Mouse (Mus musculus) hindbrain, embryonic 14.5 days (tissue): ENCODE data around the gene Naa15. TPM values are rescaled to one million over a fixed set of nuclear protein-coding genes. Genes with fewer than 3 reads are reported as not detected.
"Not testable (repeated sequence)": the region's sequence is repeated elsewhere in the genome, so short reads cannot be mapped to it uniquely, and the experiment has no call there.

Experiments used
- ATAC-seq: fragments of 200-750 bp; cut with Nextera tagmentation; 2 replicates; pipeline ENCODE4 v1.8.0; 2017; ENCODE audit warnings: moderate number of reproducible peaks, mild to moderate bottlenecking, moderate TSS enrichment, moderate library complexity; ENCODE audit not compliant: low FRiP score
- DNase-seq: peaks from one replicate; pipeline ENCODE4 v3.0.0-alpha.2; 2015; ENCODE audit warnings: low spot score
- H3K27ac ChIP-seq: fragments of 300-500 bp; sonication (generic); 2 replicates; pipeline ENCODE4 v1.5.1; 2014; ENCODE audit warnings: mild to moderate bottlenecking, moderate library complexity
- H3K27me3 ChIP-seq: fragments of 300-500 bp; sonication (generic); 2 replicates; pipeline ENCODE4 v1.6.1; 2014; ENCODE audit warnings: mild to moderate bottlenecking, low read length, mixed read lengths; ENCODE audit not compliant: control insufficient read depth, insufficient read depth
- H3K36me3 ChIP-seq: fragments of 300-500 bp; sonication (generic); replicated peaks from 2 replicates; pipeline ENCODE4 v1.6.1; 2014; ENCODE audit not compliant: control insufficient read depth, insufficient read depth
- H3K4me1 ChIP-seq: fragments of 300-500 bp; sonication (generic); replicated peaks from 2 replicates; pipeline ENCODE4 v1.6.1; 2014; ENCODE audit warnings: antibody characterized with exemption, low read length, mixed read lengths; ENCODE audit not compliant: control insufficient read depth, insufficient read depth
- H3K4me2 ChIP-seq: fragments of 300-500 bp; sonication (generic); replicated peaks from 2 replicates; pipeline ENCODE4 v1.6.1; 2014; ENCODE audit warnings: mild to moderate bottlenecking, moderate library complexity
- H3K4me3 ChIP-seq: fragments of 300-500 bp; sonication (generic); replicated peaks from 2 replicates; pipeline ENCODE4 v1.5.1; 2014; ENCODE audit warnings: mild to moderate bottlenecking, low read length
- H3K9ac ChIP-seq: fragments of 300-500 bp; sonication (generic); 2 replicates; pipeline ENCODE4 v1.6.1; 2014
- H3K9me3 ChIP-seq: fragments of 300-500 bp; sonication (generic); 2 replicates; pipeline ENCODE4 v1.6.1; 2016; ENCODE audit warnings: low read length; ENCODE audit not compliant: control insufficient read depth
- WGBS: fragments of 180-500 bp; shearing (Covaris S2); extraction: QIAGEN DNeasy Blood & Tissue Kit; methylation state at CpG from one replicate; pipeline ENCODE4 v1.1.7; 2014; 5-methylcytosine and 5-hydroxymethylcytosine counted together
- polyA plus RNA-seq: library from polyadenylated mRNA; unstranded; fragments of >200 nt; fragmentation: Nextera tagmentation; extraction: Ambion mirVana; gene quantifications from 2 replicates; pipeline ENCODE4 v1.2.1, GENCODE M21; 2014

Gene Naa15
- polyA plus RNA-seq, 1 experiment from 2014 or later: 38.8 TPM

DNA sequence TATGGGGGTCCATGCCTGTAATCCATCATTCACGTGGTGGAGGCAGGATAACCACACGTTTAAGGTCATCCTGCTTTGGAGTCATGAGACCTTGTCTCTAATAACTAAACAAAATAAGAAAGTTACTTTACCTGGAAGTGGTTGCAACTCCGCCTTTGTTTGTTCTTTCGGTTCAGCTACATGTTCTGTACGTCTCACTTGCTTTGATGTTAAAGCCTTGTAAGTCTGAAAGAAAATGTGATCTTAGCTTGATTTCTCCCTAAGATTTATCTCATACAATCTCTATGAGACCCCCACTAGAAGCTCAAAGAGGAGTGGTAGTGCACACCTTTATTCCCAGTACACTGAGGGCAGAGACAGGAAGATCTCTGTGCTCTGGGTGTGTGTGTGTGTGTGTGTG lies 23.9 kb upstream of the Naa15 start:
- H3K27me3 ChIP-seq: peaks cover 14% of the 10 kb centered on the region
- H3K36me3 ChIP-seq: no peaks in the 10 kb centered on the region
- DNase-seq: no peak
- H3K4me2 ChIP-seq: no peak overlapping the region
- ATAC-seq: no peak
- H3K9ac ChIP-seq: no peak overlapping the region
- no peaks in the 10 kb centered on the region for H3K4me1 ChIP-seq
- 91% methylated on average over 5 of the region's 5 CpGs for WGBS
- no peak overlapping the region for H3K27ac ChIP-seq
- no peak overlapping the region for H3K4me3 ChIP-seq
- no peaks in the 10 kb centered on the region for H3K9me3 ChIP-seq

DNA sequence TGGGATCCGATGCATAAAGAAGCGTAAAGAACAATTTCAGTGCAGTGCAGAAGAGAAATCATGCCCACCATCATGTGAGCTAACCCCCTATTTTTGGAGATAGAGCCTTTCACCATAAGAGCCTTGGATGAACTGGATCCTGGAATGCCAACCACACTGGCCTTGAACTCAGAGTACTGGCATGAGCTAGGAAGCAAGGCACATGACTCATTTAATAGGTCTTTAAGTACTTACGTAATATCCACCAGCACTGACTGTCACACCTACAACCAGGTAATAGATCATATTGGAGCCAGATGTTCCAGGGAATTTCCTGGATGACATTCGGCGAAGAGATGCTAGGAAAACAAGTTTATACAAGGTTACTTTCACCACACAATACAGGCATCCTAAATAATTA lies 23.4 kb upstream of the Naa15 start:
- Histone ChIP-seq H3K27ac (no peak overlapping the region), H3K4me2 (no peak overlapping the region), H3K9ac (no peak overlapping the region), H3K9me3 (no peaks in the 10 kb centered on the region), H3K36me3 (no peaks in the 10 kb centered on the region), H3K4me1 (no peaks in the 10 kb centered on the region; the same call in 1 of the 2 replicates), H3K4me3 (no peak overlapping the region), H3K27me3 (peaks cover 19% of the 10 kb centered on the region)
- 95% methylated on average over 5 of the region's 5 CpGs for WGBS
- DNase-seq (no peak), ATAC-seq (no peak)

DNA sequence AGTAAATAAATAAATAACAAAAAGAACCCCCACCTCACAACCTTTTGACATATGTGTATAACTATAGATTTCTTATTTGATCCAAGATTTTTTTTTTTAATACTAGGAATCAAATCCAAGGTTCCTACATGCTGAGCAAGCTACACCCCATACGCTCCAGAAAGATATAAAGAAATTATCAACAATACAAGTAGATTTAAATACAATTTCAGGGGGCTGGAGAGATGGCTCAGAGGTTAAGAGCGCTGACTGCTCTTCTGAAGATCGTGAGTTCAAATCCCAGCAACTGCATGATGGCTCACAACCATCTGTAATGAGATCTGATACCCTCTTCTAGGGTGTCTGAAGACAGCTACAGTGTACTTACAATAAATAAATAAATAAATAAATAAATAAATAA lies 21.9 kb upstream of the Naa15 start:
- H3K9ac ChIP-seq, H3K36me3 ChIP-seq, ATAC-seq, H3K4me1 ChIP-seq, H3K27ac ChIP-seq, H3K4me2 ChIP-seq, DNase-seq, H3K4me3 ChIP-seq, H3K9me3 ChIP-seq: not testable (repeated sequence)
- H3K27me3 ChIP-seq: peaks cover 32% of the 10 kb centered on the region
- 97% methylated on average over 3 of the region's 3 CpGs for WGBS

DNA sequence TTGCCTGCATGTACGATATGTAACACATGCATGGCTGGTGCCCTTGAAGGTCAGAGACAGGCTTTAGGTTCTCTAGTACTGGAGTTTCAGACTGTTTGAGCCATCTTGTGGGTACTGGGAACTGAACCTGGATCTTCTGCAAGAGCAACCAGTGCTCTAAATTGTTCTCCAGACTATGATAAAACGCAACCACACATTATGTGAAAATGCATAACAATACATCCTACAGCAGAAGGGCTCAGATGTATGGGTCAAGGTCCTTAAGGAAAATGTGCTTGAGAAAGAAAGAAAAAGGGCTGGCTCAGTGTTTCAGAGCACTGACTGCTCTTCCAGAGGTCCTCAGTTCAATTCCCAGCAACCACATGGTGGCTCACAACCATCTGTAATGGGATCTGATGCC lies 21.3 kb upstream of the Naa15 start:
- no peak overlapping the region for H3K9ac ChIP-seq
- H3K27ac ChIP-seq: no peak overlapping the region
- H3K4me1 ChIP-seq: no peaks in the 10 kb centered on the region; the same call in 1 of the 2 replicates
- H3K27me3 ChIP-seq: peaks cover 32% of the 10 kb centered on the region
- no peak for ATAC-seq
- no peaks in the 10 kb centered on the region for H3K36me3 ChIP-seq
- no peak overlapping the region for H3K4me2 ChIP-seq
- H3K9me3 ChIP-seq: no peaks in the 10 kb centered on the region
- DNase-seq: no peak
- 94% methylated on average over 2 of the region's 2 CpGs for whole genome bisulfite sequencing
- H3K4me3 ChIP-seq: no peak overlapping the region

DNA sequence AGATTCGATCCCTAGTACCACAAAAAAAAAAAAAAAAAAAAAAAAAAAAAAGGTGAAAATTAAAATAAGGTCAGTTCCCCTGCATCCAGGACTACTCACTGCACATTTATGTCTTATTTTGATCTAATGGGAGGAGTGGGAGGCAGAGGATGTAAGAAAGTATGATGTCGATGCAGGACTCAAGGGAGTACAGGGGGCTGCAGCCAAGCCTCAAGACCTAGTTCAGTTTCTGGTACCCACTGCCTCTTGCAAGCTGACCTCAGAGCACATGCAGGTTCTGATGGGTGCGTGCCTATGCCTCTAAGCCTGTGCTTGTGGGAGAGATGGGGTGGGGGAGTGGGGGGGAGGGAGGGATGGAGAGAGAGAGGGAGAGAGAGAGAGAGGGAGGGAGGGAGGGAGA lies 20.1 kb upstream of the Naa15 start:
- H3K4me2 ChIP-seq: no peak overlapping the region
- DNase-seq (no peak), ATAC-seq (no peak)
- no peaks in the 10 kb centered on the region for H3K9me3 ChIP-seq
- no peak overlapping the region for H3K9ac ChIP-seq
- no peaks in the 10 kb centered on the region; the same call in 1 of the 2 replicates for H3K4me1 ChIP-seq
- H3K36me3 ChIP-seq: no peaks in the 10 kb centered on the region
- H3K4me3 ChIP-seq: no peak overlapping the region
- H3K27me3 ChIP-seq: peaks cover 32% of the 10 kb centered on the region
- no peak overlapping the region for H3K27ac ChIP-seq
- 54% methylated on average over 3 of the region's 3 CpGs for WGBS

DNA sequence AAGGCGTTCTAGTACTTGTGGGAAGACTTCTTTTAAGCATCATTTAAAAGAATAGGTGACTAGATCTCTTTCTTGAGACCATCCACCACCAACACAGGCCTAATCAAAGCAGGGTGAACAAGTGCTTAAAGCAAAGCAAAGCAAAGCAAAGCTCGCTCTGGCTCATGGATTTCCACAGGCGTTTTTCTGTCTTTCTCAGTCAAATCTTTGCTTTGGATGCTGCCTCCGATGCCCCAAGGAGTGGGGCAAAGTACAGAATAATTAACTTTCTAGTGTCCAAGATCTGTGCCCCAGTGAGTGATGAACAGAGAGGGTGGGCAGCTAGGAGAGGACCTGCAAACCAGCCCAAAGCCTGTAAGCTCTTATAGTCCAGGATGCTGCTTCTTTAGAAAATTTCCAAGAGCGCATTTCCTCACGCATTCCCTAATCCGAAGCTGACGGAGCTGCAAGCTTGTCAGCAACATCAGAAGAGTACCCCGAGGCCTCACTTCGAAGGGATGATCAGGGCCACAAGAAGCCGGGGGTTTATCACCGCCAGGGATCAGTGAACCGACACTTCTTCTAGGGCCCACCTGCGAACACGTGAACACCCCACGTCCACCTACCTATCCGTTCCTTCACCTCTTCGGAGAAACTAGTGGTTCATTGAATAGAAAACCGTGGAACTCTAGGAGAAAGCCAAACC lies 19.3 kb upstream of the Naa15 start:
- no peak for DNase-seq
- Histone ChIP-seq H3K4me2 (no peak overlapping the region; the same call in 1 of the 2 replicates), H3K9me3 (no peaks in the 10 kb centered on the region), H3K4me1 (no peaks in the 10 kb centered on the region; the same call in 1 of the 2 replicates), H3K27me3 (peaks cover 32% of the 10 kb centered on the region), H3K9ac (no peak overlapping the region), H3K36me3 (no peaks in the 10 kb centered on the region), H3K27ac (no peak overlapping the region), H3K4me3 (no peak overlapping the region)
- ATAC-seq: no peak
- WGBS: 17% methylated on average over 19 of the region's 19 CpGs

DNA sequence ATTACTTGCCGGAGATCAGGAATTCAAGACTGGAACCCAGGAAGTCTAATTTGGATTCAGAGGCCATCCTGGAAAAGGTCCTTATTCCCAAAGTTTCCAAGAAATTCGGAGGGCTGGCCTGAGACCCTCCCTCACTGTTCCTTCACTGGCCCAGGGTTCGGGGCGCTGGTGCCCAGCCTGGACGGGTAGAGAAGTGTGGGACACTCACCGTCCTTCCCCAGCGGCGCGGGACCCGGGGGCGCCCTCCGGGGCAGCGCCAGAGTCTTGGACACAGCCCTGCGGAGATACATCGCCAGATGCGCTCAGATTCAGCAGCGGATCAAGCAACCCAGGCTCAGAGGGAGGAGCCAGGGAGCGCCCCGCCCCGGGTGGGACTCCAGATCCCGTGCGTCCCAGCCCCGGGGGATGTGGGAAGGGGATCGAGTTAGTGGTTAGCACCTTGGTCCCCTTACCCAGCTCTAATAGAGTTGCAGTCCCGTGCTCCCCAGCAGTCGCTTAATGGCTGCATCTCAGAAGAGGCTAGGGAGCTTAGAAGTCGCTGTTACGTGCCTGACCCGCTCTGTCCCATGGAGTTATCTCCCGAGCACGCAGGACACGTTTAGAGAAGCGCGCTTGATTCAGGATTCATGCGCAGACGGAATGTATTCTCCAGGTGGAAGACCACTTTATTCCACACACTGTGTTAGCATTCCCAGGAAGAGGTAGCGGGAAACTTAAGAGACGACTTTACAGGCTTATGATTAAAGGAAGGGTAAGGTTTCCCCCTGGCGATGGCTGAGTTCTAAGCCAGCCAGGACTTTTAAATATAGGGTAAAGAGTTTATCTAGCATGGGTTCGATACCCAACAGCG lies 18.5 kb upstream of the Naa15 start, which contains the start of gene Mgarp:
Mgarp (minus strand) TSS at position 520 of the 850 bp plus-strand sequence.
- Histone ChIP-seq H3K9ac (peak within 1 kb of the TSS; percentile 47; the same call in 1 of the 2 replicates), H3K27ac (no peak within 1 kb of the TSS), H3K9me3 (no peaks in the 10 kb centered on the region), H3K4me1 (no peaks in the 10 kb centered on the region; the same call in 1 of the 2 replicates), H3K36me3 (no peaks in the 10 kb centered on the region), H3K4me2 (peak within 1 kb of the TSS; percentile 72), H3K27me3 (peaks cover 32% of the 10 kb centered on the region), H3K4me3 (peak within 1 kb of the TSS; percentile 41)
- 3% methylated on average over 41 of the region's 41 CpGs for WGBS
- DNase-seq (no peak), ATAC-seq (peak; percentile 73)

DNA sequence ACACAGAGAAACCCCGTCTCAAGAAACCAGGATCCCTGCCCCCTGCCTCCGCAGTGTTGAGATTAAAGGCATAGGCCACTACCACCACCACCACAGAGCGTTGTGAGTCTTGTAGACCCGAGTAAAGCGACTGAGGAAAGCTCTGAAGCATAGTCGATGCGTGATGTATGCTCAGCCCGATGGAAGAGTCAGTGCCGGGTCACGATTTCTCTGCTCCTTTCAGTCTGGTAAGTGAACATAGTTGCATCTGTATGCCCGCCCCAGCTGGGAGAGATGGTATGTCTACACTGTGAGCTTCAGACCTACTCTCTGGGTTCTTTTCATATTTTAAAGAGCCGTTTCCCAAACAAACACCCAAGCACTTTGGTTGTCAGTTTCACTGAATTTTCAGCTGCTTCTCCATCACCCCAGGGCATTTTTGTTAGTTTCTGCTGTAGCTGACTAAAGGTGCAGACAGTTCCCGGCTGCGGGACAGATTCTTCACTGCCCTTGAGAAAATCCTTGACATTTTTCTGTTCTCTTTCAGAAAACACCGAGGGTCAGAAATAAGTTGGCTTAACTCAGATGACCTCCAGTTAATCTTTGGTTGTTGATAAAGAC lies 17.1 kb upstream of the Naa15 start:
- WGBS: 46% methylated on average over 15 of the region's 15 CpGs
- no peaks in the 10 kb centered on the region; the same call in 1 of the 2 replicates for H3K4me1 ChIP-seq
- H3K36me3 ChIP-seq: no peaks in the 10 kb centered on the region

DNA sequence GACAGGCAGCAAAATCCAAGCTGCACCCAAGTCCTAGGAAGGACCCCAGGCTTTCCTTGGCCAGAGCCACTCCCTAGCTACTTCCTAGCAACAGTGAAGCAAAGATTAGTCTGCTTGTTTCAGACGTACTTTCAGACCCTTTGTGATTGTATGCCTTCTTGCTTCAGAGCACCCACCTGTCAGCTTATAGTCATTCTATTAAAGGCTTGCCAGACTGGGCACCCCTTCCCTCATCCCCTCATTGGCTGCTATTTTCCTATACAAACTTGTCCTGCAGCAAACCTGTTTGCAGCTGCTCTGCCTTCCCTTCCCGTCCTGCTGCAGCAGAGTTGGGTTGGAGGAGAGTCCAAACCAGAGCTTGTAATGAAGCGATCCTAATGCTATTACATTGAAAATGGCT lies 16.3 kb upstream of the Naa15 start:
- H3K4me3 ChIP-seq: no peak overlapping the region
- H3K4me2 ChIP-seq: no peak overlapping the region
- H3K36me3 ChIP-seq: peaks cover 5% of the 10 kb centered on the region; the same call in 1 of the 2 replicates
- peaks cover 32% of the 10 kb centered on the region for H3K27me3 ChIP-seq
- H3K9me3 ChIP-seq: no peaks in the 10 kb centered on the region
- DNase-seq (no peak), ATAC-seq (no peak)
- H3K4me1 ChIP-seq: no peaks in the 10 kb centered on the region; the same call in 1 of the 2 replicates
- 15% methylated on average over 3 of the region's 3 CpGs for WGBS
- no peak overlapping the region for H3K27ac ChIP-seq
- H3K9ac ChIP-seq: no peak overlapping the region

More for the DNA sequence above, 17.1 kb upstream of the Naa15 start:
- no peaks in the 10 kb centered on the region for H3K9me3 ChIP-seq
- no peak overlapping the region for H3K9ac ChIP-seq
- H3K27me3 ChIP-seq: peaks cover 32% of the 10 kb centered on the region
- no peak for DNase-seq
- no peak for ATAC-seq
- no peak overlapping the region for H3K27ac ChIP-seq
- no peak overlapping the region for H3K4me3 ChIP-seq
- no peak overlapping the region for H3K4me2 ChIP-seq
